Mouse (Mus musculus) stomach, postnatal 0 days (tissue): ENCODE results near the gene Fads6.

Source experiments
- CTCF ChIP-seq: IDR thresholded peaks from 2 replicates; pipeline ENCODE4 v1.5.1; 2016; ENCODE audit warnings: antibody characterized with exemption, low read depth, mild to moderate bottlenecking, moderate library complexity
- EP300 ChIP-seq: optimal IDR thresholded peaks from 2 replicates; pipeline ENCODE3; 2016; ENCODE audit warnings: antibody characterized with exemption

GRCm38 (mm10) chr11:115257775-115258510, 39.5 kb downstream of the Fads6 start:
- no peak for TF ChIP-seq CTCF
- no peak for TF ChIP-seq EP300
